Mouse (Mus musculus): ENCODE measurements at regions not wholly inside any gene's neighbourhood (a gene's known extent, or its start where the extent isn't known, plus 50 kb on each side); places are given as distances from the start of the nearest gene placed in this dataset.
"Not testable (repeated sequence)": the region's sequence is repeated elsewhere in the genome, so short reads cannot be mapped to it uniquely, and the experiment has no call there.

- not testable (repeated sequence) for H3K4me3 ChIP-seq (replicated peaks; ENCODE audit: low read length); H3K27ac ChIP-seq (ENCODE audit: low read length); H3K4me1 ChIP-seq (ENCODE audit: control insufficient read depth, insufficient read depth, low read length); H3K4me2 ChIP-seq (ENCODE audit: low read depth, low read length); ATAC-seq (ENCODE audit: insufficient read depth, low FRiP score); H3K9ac ChIP-seq (ENCODE audit: low read length); H3K9me3 ChIP-seq (replicated peaks; ENCODE audit: control insufficient read depth, low read length); H3K27me3 ChIP-seq (ENCODE audit: control insufficient read depth, insufficient read depth, low read length); H3K36me3 ChIP-seq (ENCODE audit: control insufficient read depth, insufficient read depth, low read length)
- WGBS, result 88% methylated on average over 1 of the region's 3 CpGs
Observed at GRCm38 (mm10) chr2:116526203-116526602, 352.3 kb upstream of the Tmco5 start.

- WGBS, result 98% methylated on average over 1 of the region's 1 CpGs
- Histone ChIP-seq H3K4me1 (ENCODE audit: control insufficient read depth, insufficient read depth, low read length) (no peaks in the 10 kb centered on the region), H3K4me3 (replicated peaks; ENCODE audit: low read length) (no peak overlapping the region), H3K27me3 (ENCODE audit: control insufficient read depth, insufficient read depth, low read length) (no peaks in the 10 kb centered on the region), H3K27ac (ENCODE audit: low read length) (no peak overlapping the region), H3K36me3 (ENCODE audit: control insufficient read depth, insufficient read depth, low read length) (no peaks in the 10 kb centered on the region), H3K4me2 (ENCODE audit: low read depth, low read length) (no peak overlapping the region), H3K9me3 (replicated peaks; ENCODE audit: control insufficient read depth, low read length) (peaks cover 10% of the 10 kb centered on the region; the same call in 1 of the 2 replicates), H3K9ac (ENCODE audit: low read length) (no peak overlapping the region)
- no peak for ATAC-seq (ENCODE audit: insufficient read depth, low FRiP score)
Observed at GRCm38 (mm10) chr2:116536453-116536852, 342.0 kb upstream of the Tmco5 start.

- Histone ChIP-seq H3K27ac (ENCODE audit: low read length) (no peak overlapping the region), H3K9ac (ENCODE audit: low read length) (no peak overlapping the region), H3K4me2 (ENCODE audit: low read depth, low read length) (no peak overlapping the region), H3K9me3 (replicated peaks; ENCODE audit: control insufficient read depth, low read length) (no peaks in the 10 kb centered on the region), H3K4me3 (replicated peaks; ENCODE audit: low read length) (no peak overlapping the region), H3K36me3 (ENCODE audit: control insufficient read depth, insufficient read depth, low read length) (no peaks in the 10 kb centered on the region), H3K27me3 (ENCODE audit: control insufficient read depth, insufficient read depth, low read length) (no peaks in the 10 kb centered on the region), H3K4me1 (ENCODE audit: control insufficient read depth, insufficient read depth, low read length) (no peaks in the 10 kb centered on the region)
- no peak for ATAC-seq (ENCODE audit: insufficient read depth, low FRiP score)
Observed at GRCm38 (mm10) chr2:116559350-116559749, 319.1 kb upstream of the Tmco5 start.

GRCm38 (mm10) chr2:116583989-116584388 is 294.5 kb upstream of the Tmco5 start:
- no peaks in the 10 kb centered on the region for H3K4me1 ChIP-seq (ENCODE audit: control insufficient read depth, insufficient read depth, low read length)
- H3K4me2 ChIP-seq (ENCODE audit: low read depth, low read length), result no peak overlapping the region
- ATAC-seq (ENCODE audit: insufficient read depth, low FRiP score), result no peak
- no peak overlapping the region for H3K27ac ChIP-seq (ENCODE audit: low read length)
- H3K27me3 ChIP-seq (ENCODE audit: control insufficient read depth, insufficient read depth, low read length), result no peaks in the 10 kb centered on the region
- 29% methylated on average over 1 of the region's 2 CpGs for WGBS
- no peak overlapping the region for H3K9ac ChIP-seq (ENCODE audit: low read length)
- H3K4me3 ChIP-seq (replicated peaks; ENCODE audit: low read length), result no peak overlapping the region
- H3K9me3 ChIP-seq (replicated peaks; ENCODE audit: control insufficient read depth, low read length), result no peaks in the 10 kb centered on the region
- no peaks in the 10 kb centered on the region for H3K36me3 ChIP-seq (ENCODE audit: control insufficient read depth, insufficient read depth, low read length)

GRCm38 (mm10) chr2:116586203-116586959 is 292.1 kb upstream of the Tmco5 start:
- ATAC-seq (ENCODE audit: insufficient read depth, low FRiP score), result no peak

GRCm38 (mm10) chr2:116605869-116606268 is 272.6 kb upstream of the Tmco5 start:
- ATAC-seq (ENCODE audit: insufficient read depth, low FRiP score), result no peak
- Histone ChIP-seq H3K4me1 (ENCODE audit: control insufficient read depth, insufficient read depth, low read length) (no peaks in the 10 kb centered on the region), H3K27me3 (ENCODE audit: control insufficient read depth, insufficient read depth, low read length) (no peaks in the 10 kb centered on the region), H3K36me3 (ENCODE audit: control insufficient read depth, insufficient read depth, low read length) (no peaks in the 10 kb centered on the region), H3K9ac (ENCODE audit: low read length) (no peak overlapping the region), H3K27ac (ENCODE audit: low read length) (no peak overlapping the region), H3K9me3 (replicated peaks; ENCODE audit: control insufficient read depth, low read length) (no peaks in the 10 kb centered on the region), H3K4me2 (ENCODE audit: low read depth, low read length) (no peak overlapping the region), H3K4me3 (replicated peaks; ENCODE audit: low read length) (no peak overlapping the region)
- 87% methylated on average over 5 of the region's 5 CpGs for WGBS

More at GRCm38 (mm10) chr2:116586203-116586959, 292.1 kb upstream of the Tmco5 start:
- Histone ChIP-seq H3K27me3 (ENCODE audit: control insufficient read depth, insufficient read depth, low read length) (no peaks in the 10 kb centered on the region), H3K27ac (ENCODE audit: low read length) (no peak overlapping the region), H3K4me3 (replicated peaks; ENCODE audit: low read length) (no peak overlapping the region), H3K9ac (ENCODE audit: low read length) (no peak overlapping the region), H3K4me2 (ENCODE audit: low read depth, low read length) (no peak overlapping the region), H3K36me3 (ENCODE audit: control insufficient read depth, insufficient read depth, low read length) (no peaks in the 10 kb centered on the region), H3K9me3 (replicated peaks; ENCODE audit: control insufficient read depth, low read length) (no peaks in the 10 kb centered on the region), H3K4me1 (ENCODE audit: control insufficient read depth, insufficient read depth, low read length) (no peaks in the 10 kb centered on the region)
- WGBS, result 77% methylated on average over 11 of the region's 11 CpGs

- Histone ChIP-seq H3K9me3 (replicated peaks; ENCODE audit: control insufficient read depth, low read length) (no peaks in the 10 kb centered on the region), H3K4me2 (ENCODE audit: low read depth, low read length) (no peak overlapping the region), H3K36me3 (ENCODE audit: control insufficient read depth, insufficient read depth, low read length) (no peaks in the 10 kb centered on the region), H3K9ac (ENCODE audit: low read length) (no peak overlapping the region), H3K4me1 (ENCODE audit: control insufficient read depth, insufficient read depth, low read length) (no peaks in the 10 kb centered on the region), H3K27me3 (ENCODE audit: control insufficient read depth, insufficient read depth, low read length) (no peaks in the 10 kb centered on the region), H3K4me3 (replicated peaks; ENCODE audit: low read length) (no peak overlapping the region), H3K27ac (ENCODE audit: low read length) (no peak overlapping the region)
- WGBS, result 68% methylated on average over 5 of the region's 5 CpGs
- no peak for ATAC-seq (ENCODE audit: insufficient read depth, low FRiP score)
Observed at GRCm38 (mm10) chr2:116639935-116640334, 238.6 kb upstream of the Tmco5 start.

GRCm38 (mm10) chr2:116652106-116652505 is 226.4 kb upstream of the Tmco5 start:
- WGBS, result 80% methylated on average over 6 of the region's 6 CpGs
- Histone ChIP-seq H3K4me2 (ENCODE audit: low read depth, low read length) (no peak overlapping the region), H3K27me3 (ENCODE audit: control insufficient read depth, insufficient read depth, low read length) (no peaks in the 10 kb centered on the region), H3K9ac (ENCODE audit: low read length) (no peak overlapping the region), H3K27ac (ENCODE audit: low read length) (no peak overlapping the region), H3K36me3 (ENCODE audit: control insufficient read depth, insufficient read depth, low read length) (no peaks in the 10 kb centered on the region), H3K9me3 (replicated peaks; ENCODE audit: control insufficient read depth, low read length) (no peaks in the 10 kb centered on the region), H3K4me3 (replicated peaks; ENCODE audit: low read length) (no peak overlapping the region), H3K4me1 (ENCODE audit: control insufficient read depth, insufficient read depth, low read length) (no peaks in the 10 kb centered on the region)
- ATAC-seq (ENCODE audit: insufficient read depth, low FRiP score), result no peak

GRCm38 (mm10) chr2:116685756-116686155 is 192.7 kb upstream of the Tmco5 start:
- Histone ChIP-seq H3K4me2 (ENCODE audit: low read depth, low read length) (no peak overlapping the region), H3K4me1 (ENCODE audit: control insufficient read depth, insufficient read depth, low read length) (no peaks in the 10 kb centered on the region), H3K27ac (ENCODE audit: low read length) (no peak overlapping the region), H3K9ac (ENCODE audit: low read length) (no peak overlapping the region), H3K9me3 (replicated peaks; ENCODE audit: control insufficient read depth, low read length) (no peaks in the 10 kb centered on the region), H3K36me3 (ENCODE audit: control insufficient read depth, insufficient read depth, low read length) (no peaks in the 10 kb centered on the region), H3K4me3 (replicated peaks; ENCODE audit: low read length) (no peak overlapping the region), H3K27me3 (ENCODE audit: control insufficient read depth, insufficient read depth, low read length) (no peaks in the 10 kb centered on the region)
- 21% methylated on average over 4 of the region's 4 CpGs for WGBS
- peak; percentile 56; the same call in 1 of the 2 replicates for ATAC-seq (ENCODE audit: insufficient read depth, low FRiP score)

Data from stomach, embryonic 16.5 days (tissue).